Mouse (Mus musculus): ENCODE measurements around the gene Rab3il1. TPM values are rescaled to one million over a fixed set of nuclear protein-coding genes. Genes with fewer than 3 reads are reported as not detected.
A peak's percentile ranks its signal among the peaks of the same experiment; 100 is the strongest.

Gene Rab3il1
- 3.1 and 4.0 TPM in 2 replicates for total RNA-seq (2014; rRNA removed)
- polyA plus RNA-seq (2012; rRNA removed): 3.1 and 3.8 TPM in 2 replicates

GRCm38 (mm10) chr19:10001206-10001969, at the start of gene Rab3il1, which contains the start of gene Best1:
Gene Rab3il1 (plus strand): TSS chr19:10001669.
Gene Best1 (minus strand): TSS chr19:10001633.
- H3K4me3 ChIP-seq (ENCODE audit: insufficient read depth, low read depth, low read length): no peak within 1 kb of the TSS
- no peak within 1 kb of the TSS for H3K9ac ChIP-seq (ENCODE audit: low read depth, low read length)
- no peaks in the 10 kb centered on the region for H3K27me3 ChIP-seq (ENCODE audit: control insufficient read depth, insufficient read depth, low read length)
- H3K27ac ChIP-seq (replicated peaks; ENCODE audit: insufficient read depth, low read depth, low read length): no peak within 1 kb of the TSS
- no peaks in the 10 kb centered on the region for H3K36me3 ChIP-seq (ENCODE audit: control insufficient read depth, insufficient read depth, low read length)
- H3K4me1 ChIP-seq (ENCODE audit: control insufficient read depth, insufficient read depth, low read length): peaks cover 8% of the 10 kb centered on the region
- no peak for TF ChIP-seq CTCF (IDR thresholded peaks at IDR 0.05; ENCODE audit: low read depth, low read length)
- no peak for TF ChIP-seq POLR2A (IDR thresholded peaks at IDR 0.05; ENCODE audit: extremely low read depth, insufficient read depth, low read length)
- 81% methylated on average over 7 of the region's 7 CpGs for WGBS
- DNase-seq (ENCODE audit: extremely low read depth, low read depth, low spot score): no peak
- no peaks in the 10 kb centered on the region for H3K79me2 ChIP-seq (ENCODE audit: control insufficient read depth, insufficient read depth, low read length)

GRCm38 (mm10) chr19:9952390-9952789, 49.1 kb upstream of the Rab3il1 start:
- Histone ChIP-seq H3K9ac (ENCODE audit: low read depth, low read length) (no peak overlapping the region), H3K27me3 (ENCODE audit: control insufficient read depth, insufficient read depth, low read length) (no peaks in the 10 kb centered on the region), H3K79me2 (ENCODE audit: control insufficient read depth, insufficient read depth, low read length) (0 out of 2 replicates have a peak, but pooled peaks cover 3% of the 10 kb centered on the region), H3K4me1 (ENCODE audit: control insufficient read depth, insufficient read depth, low read length) (peaks cover 7% of the 10 kb centered on the region), H3K36me3 (ENCODE audit: control insufficient read depth, insufficient read depth, low read length) (no peaks in the 10 kb centered on the region), H3K4me3 (ENCODE audit: insufficient read depth, low read depth, low read length) (no peak overlapping the region), H3K27ac (replicated peaks; ENCODE audit: insufficient read depth, low read depth, low read length) (0 out of 2 replicates have a peak overlapping the region, but pooled peaks have one; percentile 16)
- 80% methylated on average over 3 of the region's 3 CpGs for WGBS
- DNase-seq (ENCODE audit: extremely low read depth, low read depth, low spot score): no peak
- no peak for TF ChIP-seq CTCF (IDR thresholded peaks at IDR 0.05; ENCODE audit: low read depth, low read length)
- TF ChIP-seq POLR2A (IDR thresholded peaks at IDR 0.05; ENCODE audit: extremely low read depth, insufficient read depth, low read length): no peak

- Histone ChIP-seq H3K4me1 (ENCODE audit: control insufficient read depth, insufficient read depth, low read length) (peaks cover 7% of the 10 kb centered on the region), H3K4me3 (ENCODE audit: insufficient read depth, low read depth, low read length) (no peak overlapping the region), H3K27ac (replicated peaks; ENCODE audit: insufficient read depth, low read depth, low read length) (no peak overlapping the region), H3K36me3 (ENCODE audit: control insufficient read depth, insufficient read depth, low read length) (no peaks in the 10 kb centered on the region), H3K79me2 (ENCODE audit: control insufficient read depth, insufficient read depth, low read length) (0 out of 2 replicates have a peak, but pooled peaks cover 3% of the 10 kb centered on the region), H3K27me3 (ENCODE audit: control insufficient read depth, insufficient read depth, low read length) (no peaks in the 10 kb centered on the region), H3K9ac (ENCODE audit: low read depth, low read length) (no peak overlapping the region)
- TF ChIP-seq POLR2A (IDR thresholded peaks at IDR 0.05; ENCODE audit: extremely low read depth, insufficient read depth, low read length) (no peak), CTCF (IDR thresholded peaks at IDR 0.05; ENCODE audit: low read depth, low read length) (no peak)
- WGBS: 78% methylated on average over 3 of the region's 3 CpGs
- no peak for DNase-seq (ENCODE audit: extremely low read depth, low read depth, low spot score)
Measured at GRCm38 (mm10) chr19:9952912-9953311, 48.6 kb upstream of the Rab3il1 start.

DNA sequence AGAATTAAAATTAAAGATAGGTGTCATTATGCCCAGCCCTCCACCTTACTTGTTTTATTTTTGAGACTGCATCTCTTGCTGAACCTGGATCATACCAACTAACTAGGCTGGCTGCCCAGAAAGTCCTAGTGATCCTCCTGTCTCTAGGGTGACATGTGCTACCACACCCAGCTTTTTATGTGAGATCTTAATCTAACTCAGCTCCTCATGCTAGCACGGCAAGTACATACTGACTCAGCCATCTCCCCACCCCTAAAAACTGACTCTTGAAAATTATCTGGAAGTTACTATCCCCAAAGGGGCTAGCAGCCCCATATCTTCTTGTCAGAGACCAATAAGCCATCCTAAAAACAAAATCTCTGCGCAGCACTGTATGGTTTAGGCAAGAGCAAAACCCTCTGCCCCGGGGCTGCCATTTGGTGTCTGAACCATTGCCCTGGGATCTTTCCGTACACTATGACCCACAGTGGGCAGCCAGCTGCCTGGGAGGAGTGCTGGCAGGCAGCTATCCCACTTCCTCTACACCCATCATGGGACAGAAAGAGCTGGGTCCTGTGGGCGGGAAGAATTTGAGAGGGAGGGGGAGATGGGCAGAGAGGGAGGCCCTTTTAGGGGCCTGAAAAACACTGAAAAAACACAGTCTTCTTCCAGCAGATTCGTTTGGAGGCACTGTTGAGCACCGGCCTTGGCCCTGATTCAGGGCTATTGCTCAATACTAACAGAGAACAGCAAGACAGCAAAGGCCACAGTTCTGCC, 47.2 kb upstream of the Rab3il1 start:
- TF ChIP-seq CTCF (IDR thresholded peaks at IDR 0.05; ENCODE audit: low read depth, low read length) (no peak), POLR2A (IDR thresholded peaks at IDR 0.05; ENCODE audit: extremely low read depth, insufficient read depth, low read length) (no peak)
- Histone ChIP-seq H3K27ac (replicated peaks; ENCODE audit: insufficient read depth, low read depth, low read length) (peak overlapping the region; percentile 98), H3K79me2 (ENCODE audit: control insufficient read depth, insufficient read depth, low read length) (0 out of 2 replicates have a peak, but pooled peaks cover 3% of the 10 kb centered on the region), H3K4me3 (ENCODE audit: insufficient read depth, low read depth, low read length) (no peak overlapping the region), H3K27me3 (ENCODE audit: control insufficient read depth, insufficient read depth, low read length) (no peaks in the 10 kb centered on the region), H3K36me3 (ENCODE audit: control insufficient read depth, insufficient read depth, low read length) (no peaks in the 10 kb centered on the region), H3K4me1 (ENCODE audit: control insufficient read depth, insufficient read depth, low read length) (peaks cover 7% of the 10 kb centered on the region), H3K9ac (ENCODE audit: low read depth, low read length) (no peak overlapping the region)
- DNase-seq (ENCODE audit: extremely low read depth, low read depth, low spot score): peak; percentile 91
- 4% methylated on average over 7 of the region's 7 CpGs for WGBS

GRCm38 (mm10) chr19:9954811-9955202, 46.7 kb upstream of the Rab3il1 start:
- peak overlapping the region; percentile 53 for H3K4me3 ChIP-seq (ENCODE audit: insufficient read depth, low read depth, low read length)
- TF ChIP-seq POLR2A (IDR thresholded peaks at IDR 0.05; ENCODE audit: extremely low read depth, insufficient read depth, low read length) (no peak), CTCF (IDR thresholded peaks at IDR 0.05; ENCODE audit: low read depth, low read length) (peak; percentile 14; the same call in 1 of the 2 replicates)
- DNase-seq (ENCODE audit: extremely low read depth, low read depth, low spot score): no peak

More at GRCm38 (mm10) chr19:9954811-9955202, 46.7 kb upstream of the Rab3il1 start:
- no peaks in the 10 kb centered on the region for H3K27me3 ChIP-seq (ENCODE audit: control insufficient read depth, insufficient read depth, low read length)
- H3K9ac ChIP-seq (ENCODE audit: low read depth, low read length): peak overlapping the region; percentile 81
- WGBS: 8% methylated on average over 5 of the region's 5 CpGs
- H3K36me3 ChIP-seq (ENCODE audit: control insufficient read depth, insufficient read depth, low read length): no peaks in the 10 kb centered on the region
- peak overlapping the region; percentile 98 for H3K27ac ChIP-seq (replicated peaks; ENCODE audit: insufficient read depth, low read depth, low read length)
- peaks cover 6% of the 10 kb centered on the region for H3K4me1 ChIP-seq (ENCODE audit: control insufficient read depth, insufficient read depth, low read length)
- 0 out of 2 replicates have a peak, but pooled peaks cover 3% of the 10 kb centered on the region for H3K79me2 ChIP-seq (ENCODE audit: control insufficient read depth, insufficient read depth, low read length)
